Mouse (Mus musculus): Measurements from ENCODE around the gene Yju2.

- TF ChIP-seq CTCF (conservative IDR thresholded peaks at IDR 0.05; ENCODE audit: insufficient read depth, insufficient read length, low read depth, low read length) (no peak), POLR2A (IDR thresholded peaks at IDR 0.05; ENCODE audit: low read depth, low read length) (no peak)
These were observed 48.8 kb downstream of the Yju2 start for GRCm38 (mm10) chr17:56007444-56008355.
